Mouse (Mus musculus) embryonic facial prominence, embryonic 13.5 days (tissue): ENCODE results near the gene Fads2. TPM values are rescaled to one million over a fixed set of nuclear protein-coding genes. Genes with fewer than 3 reads are reported as not detected.

ENCODE experiments used
- ATAC-seq: fragments of 200-750 bp; cut with Nextera tagmentation; 2 replicates; pipeline ENCODE4 v1.8.0; 2017; ENCODE audit warnings: low read depth; ENCODE audit not compliant: insufficient number of reproducible peaks, insufficient read depth, low FRiP score, low TSS enrichment
- H3K27ac ChIP-seq: fragments of 300-500 bp; sonication (generic); 2 replicates; pipeline ENCODE4 v1.5.1; 2015; ENCODE audit warnings: moderate library complexity, mild to moderate bottlenecking, inconsistent platforms
- H3K27me3 ChIP-seq: fragments of 300-500 bp; sonication (generic); 2 replicates; pipeline ENCODE4 v1.6.1; 2015; ENCODE audit warnings: mild to moderate bottlenecking, inconsistent platforms
- H3K36me3 ChIP-seq: fragments of 300-500 bp; sonication (generic); 2 replicates; pipeline ENCODE4 v1.6.1; 2015; ENCODE audit warnings: mild to moderate bottlenecking, inconsistent platforms
- H3K4me1 ChIP-seq: fragments of 300-500 bp; sonication (generic); 2 replicates; pipeline ENCODE4 v1.6.1; 2015; ENCODE audit warnings: inconsistent platforms
- H3K4me2 ChIP-seq: fragments of 300-500 bp; sonication (generic); 2 replicates; pipeline ENCODE4 v1.6.1; 2015; ENCODE audit warnings: moderate library complexity, mild to moderate bottlenecking, inconsistent platforms
- H3K4me3 ChIP-seq: fragments of 300-500 bp; sonication (generic); 2 replicates; pipeline ENCODE4 v1.5.1; 2015; ENCODE audit warnings: mild to moderate bottlenecking, inconsistent platforms
- H3K9ac ChIP-seq: fragments of 300-500 bp; sonication (generic); 2 replicates; pipeline ENCODE4 v1.6.1; 2015; ENCODE audit warnings: mild to moderate bottlenecking, inconsistent platforms
- H3K9me3 ChIP-seq: fragments of 300-500 bp; sonication (generic); 2 replicates; pipeline ENCODE4 v1.6.1; 2016; ENCODE audit warnings: inconsistent platforms
- WGBS: fragments of 180-500 bp; shearing (Covaris S2); methylation state at CpG from one replicate; pipeline ENCODE4 v1.1.7; 2015; ENCODE audit warnings: mixed read lengths; 5-methylcytosine and 5-hydroxymethylcytosine counted together
- polyA plus RNA-seq: library from polyadenylated mRNA; unstranded; fragments of >200 nt; fragmentation: Nextera tagmentation; extraction: Ambion mirVana; gene quantifications from 2 replicates; pipeline ENCODE4 v1.2.1, GENCODE M21; 2015

Fads2 gene
- polyA plus RNA-seq, 1 experiment from 2014 or later = 79.8 TPM

DNA sequence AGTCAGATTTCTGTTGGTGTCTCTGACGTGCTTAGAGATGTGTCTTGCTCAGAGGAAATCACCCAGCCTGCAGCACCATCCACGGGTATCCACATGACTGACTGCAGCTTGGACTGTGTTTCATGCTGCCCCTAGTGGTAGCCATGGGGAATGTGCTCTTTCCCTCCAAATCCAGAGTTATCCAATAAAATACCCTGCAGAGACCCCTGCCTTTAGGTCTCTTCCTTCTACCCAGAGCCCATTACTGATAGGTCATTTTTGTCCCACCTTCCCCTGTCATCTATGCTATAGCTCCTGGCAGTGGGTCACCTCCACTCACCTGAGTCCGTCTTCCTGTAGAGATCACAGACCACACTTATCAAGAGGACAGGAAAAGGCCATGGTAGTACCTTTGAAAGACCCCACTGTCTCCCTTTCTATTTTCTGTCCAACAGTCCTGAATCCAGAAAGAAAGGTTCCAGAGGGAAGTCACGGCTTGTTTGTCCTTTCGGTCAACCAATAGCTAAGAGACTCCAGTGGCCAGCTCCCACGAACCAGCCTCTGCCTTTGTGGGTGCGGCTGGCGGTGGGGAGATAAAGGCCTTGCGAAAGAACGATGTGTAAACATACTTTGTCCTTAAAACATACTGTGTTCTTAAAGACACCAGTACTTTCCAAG lies 41.5 kb downstream of the Fads2 start:
- Histone ChIP-seq H3K4me1 (no peaks in the 10 kb centered on the region), H3K27me3 (no peaks in the 10 kb centered on the region), H3K27ac (no peak overlapping the region; the same call in 1 of the 2 replicates), H3K36me3 (peaks cover 43% of the 10 kb centered on the region), H3K9ac (no peak overlapping the region), H3K4me2 (no peak overlapping the region), H3K9me3 (no peaks in the 10 kb centered on the region), H3K4me3 (no peak overlapping the region)
- WGBS = 66% methylated on average over 10 of the region's 10 CpGs
- ATAC-seq = peak; percentile 34; the same call in 1 of the 2 replicates

DNA sequence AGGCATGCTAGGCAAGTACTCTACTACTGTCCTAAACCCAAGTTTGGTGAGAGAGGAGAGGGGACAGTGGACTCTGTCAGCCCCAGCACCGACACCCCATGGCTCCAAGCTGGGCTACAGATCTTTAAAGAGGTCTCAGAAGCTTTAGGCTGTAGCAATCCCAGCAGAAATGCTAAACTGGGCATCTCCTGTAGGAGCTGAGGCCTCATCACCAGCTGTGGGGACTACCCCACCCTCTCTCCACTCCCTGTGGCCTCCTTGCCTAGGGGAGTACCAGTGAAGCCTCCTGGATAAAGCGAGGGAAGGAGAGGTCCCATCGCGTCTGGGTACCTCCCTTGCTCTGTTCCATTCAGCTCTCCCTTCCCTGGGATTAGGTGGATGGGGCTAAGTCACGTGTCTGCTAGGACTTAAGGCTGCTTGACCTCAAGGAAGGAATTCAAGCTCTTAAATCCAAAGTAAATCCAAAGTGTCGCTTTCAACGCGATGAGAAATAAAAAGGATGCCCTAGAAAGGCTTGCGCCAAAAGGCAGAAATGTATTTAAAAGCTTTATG lies 42.6 kb downstream of the Fads2 start:
- Histone ChIP-seq H3K9me3 (no peaks in the 10 kb centered on the region), H3K4me3 (no peak overlapping the region), H3K4me1 (no peaks in the 10 kb centered on the region), H3K27me3 (no peaks in the 10 kb centered on the region), H3K36me3 (peaks cover 41% of the 10 kb centered on the region), H3K27ac (no peak overlapping the region), H3K9ac (no peak overlapping the region), H3K4me2 (no peak overlapping the region)
- no peak for ATAC-seq
- 58% methylated on average over 9 of the region's 9 CpGs for WGBS

DNA sequence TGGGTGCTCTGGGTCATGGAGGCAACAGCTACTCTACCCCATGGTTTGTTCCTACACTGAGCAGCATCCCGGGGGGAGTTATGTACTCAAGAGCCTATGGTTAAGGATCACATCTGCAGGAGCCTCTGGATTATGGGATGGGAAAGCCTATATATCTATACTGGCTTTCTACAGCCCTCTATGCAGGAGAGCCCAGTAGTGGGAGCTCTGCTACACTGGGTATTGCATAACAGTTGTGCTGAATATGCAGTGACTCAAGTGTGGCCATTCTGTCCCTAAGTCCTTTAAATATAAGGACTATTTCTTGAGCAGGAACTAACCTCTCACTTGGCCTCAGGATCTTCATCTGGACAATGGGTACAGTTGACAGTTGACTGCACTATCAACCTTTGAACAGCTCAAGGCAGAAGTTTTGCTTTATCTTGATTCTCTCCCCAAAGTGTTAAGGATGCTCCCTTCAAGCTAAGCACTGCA lies 43.2 kb downstream of the Fads2 start:
- H3K4me1 ChIP-seq = no peaks in the 10 kb centered on the region
- WGBS = 89% methylated on average over 1 of the region's 1 CpGs
- peaks cover 41% of the 10 kb centered on the region for H3K36me3 ChIP-seq
- ATAC-seq = no peak
- no peak overlapping the region for H3K4me3 ChIP-seq
- no peak overlapping the region for H3K9ac ChIP-seq
- H3K9me3 ChIP-seq = no peaks in the 10 kb centered on the region
- no peak overlapping the region for H3K27ac ChIP-seq
- H3K27me3 ChIP-seq = no peaks in the 10 kb centered on the region
- no peak overlapping the region for H3K4me2 ChIP-seq

DNA sequence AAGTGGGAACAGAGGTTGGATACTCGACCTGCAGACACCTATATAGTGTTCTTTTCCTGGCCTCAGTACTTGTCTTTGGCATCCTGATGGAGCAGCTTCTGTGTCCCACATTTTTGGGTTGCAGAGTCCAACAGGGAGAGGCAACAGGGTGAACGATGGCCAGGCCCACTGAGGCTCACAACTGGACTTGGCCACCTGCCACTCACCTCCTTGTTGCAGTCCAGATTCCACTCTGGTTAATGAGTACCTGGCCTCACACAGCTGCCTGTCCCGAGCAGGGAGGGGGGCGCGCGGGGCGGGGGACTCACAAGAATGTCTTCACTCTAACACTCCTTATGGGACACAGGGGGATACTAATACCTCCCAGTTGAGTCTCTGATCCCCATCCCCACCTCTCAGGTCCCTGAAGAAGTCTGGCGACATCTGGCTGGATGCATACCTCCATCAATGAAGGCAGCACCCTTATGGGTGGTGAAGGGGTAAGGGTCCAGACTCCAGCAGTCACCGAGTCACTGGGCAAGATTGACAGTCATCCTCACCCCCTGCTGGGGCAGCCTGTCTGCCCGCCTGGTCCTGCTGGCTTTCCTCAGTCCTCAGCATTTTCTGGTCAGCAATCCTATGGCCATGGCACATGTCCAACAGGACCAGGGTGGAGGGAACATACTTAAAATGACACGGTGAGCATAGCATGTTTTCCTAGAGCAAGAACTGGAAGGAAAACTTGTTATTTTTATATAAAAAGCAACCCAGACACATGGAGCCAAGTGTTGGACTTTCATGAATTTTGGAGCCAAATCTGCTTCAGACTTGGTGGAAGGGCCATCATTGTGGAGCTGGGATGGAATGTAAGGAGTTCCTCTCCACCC lies 43.8 kb downstream of the Fads2 start:
- no peaks in the 10 kb centered on the region for H3K9me3 ChIP-seq
- ATAC-seq = no peak

DNA sequence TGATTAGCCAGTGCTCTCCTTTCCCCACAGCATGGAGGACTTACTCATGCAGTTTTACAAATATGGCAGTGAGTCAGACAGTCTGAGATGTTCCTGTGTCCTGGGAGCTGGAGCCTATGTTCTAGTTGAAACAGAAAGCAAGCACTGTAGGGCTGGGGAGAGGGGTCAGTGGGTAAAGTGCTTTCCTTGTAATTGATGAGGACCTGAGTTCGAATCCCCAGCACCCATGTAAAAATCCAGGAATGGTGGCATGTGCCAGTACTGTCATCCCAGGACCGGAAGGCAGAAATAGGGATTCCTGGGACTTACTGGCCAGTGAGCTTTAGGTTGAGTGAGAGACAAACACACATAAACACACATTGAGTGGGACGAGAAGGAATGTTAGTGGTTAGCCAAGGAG lies 44.9 kb downstream of the Fads2 start:
- WGBS = 88% methylated on average over 3 of the region's 3 CpGs

More for the DNA sequence above, 43.8 kb downstream of the Fads2 start:
- Histone ChIP-seq H3K36me3 (peaks cover 34% of the 10 kb centered on the region), H3K4me2 (no peak overlapping the region), H3K9ac (no peak overlapping the region), H3K4me3 (no peak overlapping the region), H3K27ac (no peak overlapping the region), H3K4me1 (no peaks in the 10 kb centered on the region), H3K27me3 (no peaks in the 10 kb centered on the region)
- WGBS = 75% methylated on average over 11 of the region's 11 CpGs

DNA sequence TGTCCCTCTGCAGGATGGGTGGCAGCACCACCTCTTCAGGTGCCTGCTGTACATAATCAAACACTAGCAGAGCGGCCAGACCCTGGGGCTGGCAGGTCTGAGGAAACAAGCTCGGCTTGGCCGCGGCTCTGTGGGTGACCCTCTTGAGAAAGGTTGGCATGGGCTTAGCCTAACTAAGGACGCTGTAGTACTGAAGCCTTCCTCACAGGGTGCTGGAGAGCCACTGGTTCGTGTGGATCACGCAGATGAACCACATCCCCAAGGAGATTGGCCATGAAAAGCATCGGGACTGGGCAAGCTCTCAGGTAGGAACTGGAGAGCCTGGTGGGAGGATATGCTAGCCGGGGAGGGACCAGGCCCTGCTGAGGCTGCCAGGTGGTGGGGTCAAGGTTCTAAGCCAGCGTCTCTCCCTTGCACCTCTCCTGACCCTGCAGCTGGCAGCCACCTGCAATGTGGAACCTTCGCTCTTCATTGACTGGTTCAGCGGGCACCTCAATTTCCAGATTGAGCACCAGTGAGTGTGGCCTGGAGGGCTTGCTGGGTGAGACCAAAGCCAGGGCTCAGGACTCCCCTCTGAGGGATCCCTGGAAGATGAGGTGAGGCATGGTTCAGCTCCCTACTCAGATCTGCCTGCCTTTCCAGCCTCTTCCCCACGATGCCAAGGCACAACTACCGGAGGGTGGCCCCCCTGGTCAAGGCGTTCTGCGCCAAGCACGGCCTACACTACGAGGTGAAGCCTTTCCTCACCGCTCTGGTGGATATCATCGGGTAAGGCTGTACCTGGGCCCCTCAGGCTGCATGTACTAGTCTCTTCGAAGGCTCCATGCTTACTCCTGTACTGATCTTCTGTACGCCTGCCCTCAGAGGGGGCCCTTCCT lies 45.5 kb downstream of the Fads2 start:
- no peak overlapping the region for H3K9ac ChIP-seq
- 87% methylated on average over 22 of the region's 22 CpGs for WGBS
- no peak overlapping the region for H3K27ac ChIP-seq
- no peaks in the 10 kb centered on the region for H3K4me1 ChIP-seq
- H3K27me3 ChIP-seq = no peaks in the 10 kb centered on the region
- no peak overlapping the region for H3K4me2 ChIP-seq
- no peak overlapping the region for H3K4me3 ChIP-seq
- peaks cover 18% of the 10 kb centered on the region for H3K36me3 ChIP-seq
- H3K9me3 ChIP-seq = no peaks in the 10 kb centered on the region
- ATAC-seq = no peak

More for the DNA sequence above, 44.9 kb downstream of the Fads2 start:
- H3K9ac ChIP-seq = no peak overlapping the region
- ATAC-seq = no peak
- no peak overlapping the region for H3K4me2 ChIP-seq
- no peaks in the 10 kb centered on the region for H3K27me3 ChIP-seq
- no peak overlapping the region for H3K27ac ChIP-seq
- H3K4me1 ChIP-seq = no peaks in the 10 kb centered on the region
- no peaks in the 10 kb centered on the region for H3K9me3 ChIP-seq
- peaks cover 24% of the 10 kb centered on the region for H3K36me3 ChIP-seq
- H3K4me3 ChIP-seq = no peak overlapping the region

DNA sequence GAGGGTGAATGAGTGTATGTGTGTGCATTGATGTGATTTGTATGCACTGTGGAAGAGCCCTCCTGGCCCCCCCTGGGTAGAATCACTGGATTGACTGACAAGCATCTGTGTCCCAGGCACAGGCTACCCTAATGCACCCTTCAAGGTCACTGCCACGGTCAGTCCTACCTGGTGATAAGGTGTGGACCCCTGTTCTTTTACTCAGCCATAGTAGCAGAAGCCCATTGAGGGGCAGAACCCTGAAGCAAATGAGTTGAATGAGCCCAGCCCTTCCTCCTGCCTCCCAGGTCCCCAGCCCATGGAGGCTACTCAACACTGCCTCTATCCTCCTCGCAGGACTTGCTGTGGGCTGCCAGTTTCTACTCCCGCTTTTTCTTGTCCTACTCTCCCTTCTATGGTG lies 46.3 kb downstream of the Fads2 start:
- no peak for ATAC-seq
- H3K9me3 ChIP-seq = no peaks in the 10 kb centered on the region
- no peak overlapping the region for H3K9ac ChIP-seq
- no peaks in the 10 kb centered on the region for H3K4me1 ChIP-seq
- no peaks in the 10 kb centered on the region for H3K27me3 ChIP-seq
- H3K27ac ChIP-seq = no peak overlapping the region
- no peak overlapping the region for H3K4me2 ChIP-seq
- 77% methylated on average over 3 of the region's 3 CpGs for WGBS
- H3K36me3 ChIP-seq = peaks cover 14% of the 10 kb centered on the region
- no peak overlapping the region for H3K4me3 ChIP-seq

DNA sequence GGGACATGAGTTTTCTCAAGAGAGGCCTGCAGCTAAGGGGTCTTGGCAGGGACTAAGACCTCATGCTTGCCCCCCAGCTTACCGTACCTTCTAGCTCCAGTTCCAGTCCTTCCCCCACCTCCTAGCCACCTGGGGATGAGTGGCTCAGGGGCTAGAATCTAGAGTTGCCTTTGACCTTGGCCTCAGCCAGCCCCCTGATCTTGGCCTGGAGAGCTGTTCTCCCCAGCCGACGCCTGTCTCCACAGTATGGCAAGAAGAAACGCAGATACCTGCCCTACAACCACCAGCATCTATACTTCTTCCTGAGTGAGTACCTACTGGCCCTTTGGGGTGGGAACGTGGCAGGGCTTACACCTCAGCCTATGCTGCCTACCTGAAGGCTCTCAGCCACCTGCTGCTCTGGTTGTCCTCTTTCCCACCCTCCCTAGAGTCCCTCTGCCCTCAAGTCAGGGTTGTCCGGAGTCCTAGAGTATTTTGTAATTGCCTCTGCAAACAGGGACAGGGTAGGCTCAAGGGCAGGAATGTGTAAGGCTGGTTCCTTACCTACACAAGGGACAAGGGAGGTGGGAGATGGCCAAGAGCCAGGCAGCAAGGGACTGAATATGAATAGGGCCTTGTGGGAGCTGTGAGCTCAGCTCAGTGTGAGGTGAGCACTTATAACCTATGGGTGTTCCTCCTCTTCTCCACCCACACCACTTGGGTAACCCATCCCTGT lies 47.0 kb downstream of the Fads2 start:
- Histone ChIP-seq H3K27ac (no peak overlapping the region), H3K4me3 (no peak overlapping the region), H3K36me3 (peaks cover 14% of the 10 kb centered on the region), H3K9ac (no peak overlapping the region), H3K4me1 (no peaks in the 10 kb centered on the region), H3K27me3 (no peaks in the 10 kb centered on the region), H3K4me2 (no peak overlapping the region), H3K9me3 (no peaks in the 10 kb centered on the region)
- 80% methylated on average over 6 of the region's 6 CpGs for WGBS
- no peak for ATAC-seq

DNA sequence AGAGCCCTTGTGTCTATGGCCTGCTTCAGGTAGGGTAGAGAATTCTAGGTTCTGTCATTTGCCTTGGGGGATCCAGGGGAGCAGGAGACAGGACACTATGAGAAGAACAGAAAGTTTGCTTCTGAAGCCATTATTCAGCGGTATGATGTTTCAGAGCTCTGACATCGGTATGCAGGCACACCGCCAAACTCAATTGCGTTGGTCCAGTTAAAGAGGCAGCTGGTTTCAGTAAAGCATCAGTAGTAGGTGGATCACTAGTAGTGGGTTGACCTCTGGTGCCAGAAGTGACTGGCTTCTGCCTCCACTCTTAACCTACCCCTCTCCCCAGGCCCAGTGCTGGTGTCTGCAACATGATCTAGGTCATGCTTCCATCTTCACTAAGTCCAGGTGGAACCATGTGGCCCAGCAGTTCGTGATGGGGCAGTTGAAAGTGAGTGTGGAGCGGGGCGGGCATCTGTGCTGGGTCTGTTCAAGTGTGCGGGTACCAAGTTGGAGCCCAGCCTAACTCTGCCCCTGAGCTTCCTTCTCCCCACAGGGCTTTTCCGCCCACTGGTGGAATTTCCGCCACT lies 47.8 kb downstream of the Fads2 start:
- H3K27ac ChIP-seq = no peak overlapping the region
- H3K4me1 ChIP-seq = no peaks in the 10 kb centered on the region
- H3K4me3 ChIP-seq = no peak overlapping the region
- H3K9ac ChIP-seq = no peak overlapping the region
- WGBS = 88% methylated on average over 10 of the region's 10 CpGs
- peaks cover 14% of the 10 kb centered on the region for H3K36me3 ChIP-seq
- H3K9me3 ChIP-seq = no peaks in the 10 kb centered on the region
- H3K4me2 ChIP-seq = no peak overlapping the region
- H3K27me3 ChIP-seq = no peaks in the 10 kb centered on the region
- no peak for ATAC-seq

DNA sequence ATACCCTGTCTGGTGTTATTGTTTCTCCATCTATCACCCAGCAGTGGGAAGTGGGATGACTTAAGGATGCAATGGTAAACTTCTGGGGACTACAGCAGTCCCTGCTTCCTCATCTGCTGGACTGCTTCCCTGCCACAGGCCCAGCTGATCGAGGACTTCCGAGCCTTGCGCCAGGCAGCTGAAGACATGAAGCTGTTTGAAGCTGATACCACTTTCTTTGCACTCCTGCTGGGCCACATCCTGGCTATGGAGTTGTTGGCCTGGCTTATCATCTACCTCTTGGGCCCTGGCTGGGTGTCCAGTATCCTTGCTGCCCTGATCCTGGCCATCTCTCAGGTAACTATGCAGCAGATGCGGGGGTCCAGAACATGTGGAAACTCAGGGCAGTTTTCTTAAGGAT lies 48.8 kb downstream of the Fads2 start:
- H3K9ac ChIP-seq = no peak overlapping the region
- H3K27me3 ChIP-seq = no peaks in the 10 kb centered on the region
- WGBS = 89% methylated on average over 4 of the region's 4 CpGs
- H3K4me3 ChIP-seq = no peak overlapping the region
- H3K36me3 ChIP-seq = peaks cover 14% of the 10 kb centered on the region
- no peak overlapping the region for H3K27ac ChIP-seq
- no peak overlapping the region for H3K4me2 ChIP-seq
- H3K9me3 ChIP-seq = no peaks in the 10 kb centered on the region
- H3K4me1 ChIP-seq = no peaks in the 10 kb centered on the region
- ATAC-seq = no peak
